Mouse (Mus musculus) heart, adult 8-10 months (tissue): ENCODE data around the gene Magi1. TPM values are rescaled to one million over a fixed set of nuclear protein-coding genes. Genes with fewer than 3 reads are reported as not detected.

Experiments
- DNase-seq: peaks from one replicate; pipeline ENCODE4 v3.0.0; 2022; ENCODE audit warnings: low spot score
- total RNA-seq, 4 experiments: library from RNA; stranded (reverse); gene quantifications; 2 replicates each; pipeline ENCODE4 v1.2.4; 2022

Magi1 gene
- total RNA-seq, 4 experiments from 2014 or later: 11.3 to 16.5 (median 15.2) TPM

- no peak for DNase-seq
Observed at GRCm38 (mm10) chr6:93822221-93822897, 461.4 kb downstream of the Magi1 start.

- no peak for DNase-seq
Observed at GRCm38 (mm10) chr6:93821512-93821911, 462.2 kb downstream of the Magi1 start.

- DNase-seq: no peak
Observed at GRCm38 (mm10) chr6:93819888-93820287, 463.8 kb downstream of the Magi1 start.

GRCm38 (mm10) chr6:93819282-93819681 is 464.4 kb downstream of the Magi1 start:
- DNase-seq: no peak

- DNase-seq: no peak
Observed at GRCm38 (mm10) chr6:93818494-93818893, 465.2 kb downstream of the Magi1 start.

- DNase-seq: no peak
Observed at GRCm38 (mm10) chr6:93805407-93805936, 478.2 kb downstream of the Magi1 start.

- peak; percentile 46 for DNase-seq
Observed at GRCm38 (mm10) chr6:93802390-93802789, 481.3 kb downstream of the Magi1 start.

- DNase-seq: no peak
Observed at GRCm38 (mm10) chr6:93800465-93800864, 483.3 kb downstream of the Magi1 start.

- DNase-seq: no peak
Observed at GRCm38 (mm10) chr6:93792309-93793215, 491.2 kb downstream of the Magi1 start.

- no peak for DNase-seq
Observed at GRCm38 (mm10) chr6:93789721-93790120, 494.0 kb downstream of the Magi1 start.

GRCm38 (mm10) chr6:93787042-93787441 is 496.7 kb downstream of the Magi1 start:
- DNase-seq: no peak

- DNase-seq: no peak
Observed at GRCm38 (mm10) chr6:93786220-93786619, 497.5 kb downstream of the Magi1 start.

GRCm38 (mm10) chr6:93771081-93771480 is 512.6 kb downstream of the Magi1 start:
- no peak for DNase-seq

GRCm38 (mm10) chr6:93770283-93771025 is 513.3 kb downstream of the Magi1 start:
- no peak for DNase-seq

- no peak for DNase-seq
Observed at GRCm38 (mm10) chr6:93758114-93758513, 525.6 kb downstream of the Magi1 start.

- peak; percentile 81 for DNase-seq
Observed at GRCm38 (mm10) chr6:93757353-93758087, 526.2 kb downstream of the Magi1 start.

GRCm38 (mm10) chr6:93743145-93743544 is 540.6 kb downstream of the Magi1 start:
- DNase-seq: no peak

- DNase-seq: no peak
Observed at GRCm38 (mm10) chr6:93739786-93740185, 543.9 kb downstream of the Magi1 start.

- no peak for DNase-seq
Observed at GRCm38 (mm10) chr6:93737083-93737482, 546.6 kb downstream of the Magi1 start.

GRCm38 (mm10) chr6:93736071-93736470 is 547.6 kb downstream of the Magi1 start:
- DNase-seq: peak; percentile 14

GRCm38 (mm10) chr6:93733800-93734199 is 549.9 kb downstream of the Magi1 start:
- no peak for DNase-seq
